In genomic region chr8:101466363-101466762, GRCm38 (mm10) we compare ENCODE assay signal across 26 mouse cellular contexts.
DNase-seq lines count a peak whose midpoint lies in the region; ATAC-seq and TF ChIP-seq lines count a peak whose summit lies in the region.
"Had no signal": no experiment of that assay in that cellular context is flagged by ENCODE, and none has a peak within 500 bp of the region (broad histone marks: within the 10 kb centered on the region; RNA-seq: fewer than 3 reads in every experiment).

No protein-coding gene starts in this region.

- H3K9ac ChIP-seq in forebrain, embryonic 12.5 days = no peak overlapping the region
- H3K9ac ChIP-seq in forebrain, embryonic 11.5 days (ENCODE audit: low read length) = no peak overlapping the region
- H3K9ac ChIP-seq in midbrain, embryonic 13.5 days (replicated peaks) = no peak overlapping the region
- H3K9ac ChIP-seq in forebrain, embryonic 16.5 days (replicated peaks; ENCODE audit: low read depth, low read length) = no peak overlapping the region
- H3K9ac ChIP-seq: embryonic facial prominence, embryonic 13.5 days; hindbrain, embryonic 13.5 days had no signal

- H3K4me2 ChIP-seq in forebrain, embryonic 12.5 days = no peak overlapping the region
- no peak overlapping the region for H3K4me2 ChIP-seq in forebrain, embryonic 11.5 days (ENCODE audit: low read depth, low read length, severe bottlenecking)
- no peak overlapping the region for H3K4me2 ChIP-seq in midbrain, embryonic 13.5 days (replicated peaks)
- H3K4me2 ChIP-seq in forebrain, embryonic 16.5 days (ENCODE audit: low read length) = no peak overlapping the region
- H3K4me2 ChIP-seq: embryonic facial prominence, embryonic 13.5 days; heart, embryonic 11.5 days; hindbrain, embryonic 13.5 days had no signal

- WGBS in forebrain, embryonic 12.5 days = 64% methylated on average over 3 of the region's 3 CpGs
- 78% methylated on average over 3 of the region's 3 CpGs for WGBS in forebrain, embryonic 11.5 days
- 68% methylated on average over 3 of the region's 3 CpGs for WGBS in midbrain, embryonic 13.5 days
- 83% methylated on average over 3 of the region's 3 CpGs for WGBS in midbrain, embryonic 10.5 days
- 28% methylated on average over 3 of the region's 3 CpGs for WGBS in forebrain, embryonic 16.5 days

- no peak for TF ChIP-seq CTCF in brain, embryonic 14.5 days (IDR thresholded peaks at IDR 0.05; ENCODE audit: borderline replicate concordance, extremely low read depth, insufficient read depth, insufficient read length)

- no peaks in the 10 kb centered on the region for H3K36me3 ChIP-seq in forebrain, embryonic 12.5 days (replicated peaks)
- H3K36me3 ChIP-seq in forebrain, embryonic 11.5 days (ENCODE audit: control insufficient read depth, insufficient read depth, low read length) = no peaks in the 10 kb centered on the region
- H3K36me3 ChIP-seq in midbrain, embryonic 13.5 days = no peaks in the 10 kb centered on the region
- H3K36me3 ChIP-seq in midbrain, embryonic 10.5 days = no peaks in the 10 kb centered on the region
- H3K36me3 ChIP-seq in forebrain, embryonic 16.5 days (ENCODE audit: control insufficient read depth, insufficient read depth) = no peaks in the 10 kb centered on the region
- H3K36me3 ChIP-seq: embryonic facial prominence, embryonic 10.5 days; embryonic facial prominence, embryonic 13.5 days; hindbrain, embryonic 13.5 days had no signal

- H3K9me3 ChIP-seq in forebrain, embryonic 12.5 days = no peaks in the 10 kb centered on the region
- H3K9me3 ChIP-seq in forebrain, embryonic 11.5 days (ENCODE audit: control insufficient read depth, low read length) = no peaks in the 10 kb centered on the region
- no peaks in the 10 kb centered on the region for H3K9me3 ChIP-seq in midbrain, embryonic 13.5 days
- H3K9me3 ChIP-seq in midbrain, embryonic 10.5 days (replicated peaks) = no peaks in the 10 kb centered on the region
- H3K9me3 ChIP-seq in forebrain, embryonic 16.5 days (ENCODE audit: control insufficient read depth, low read length) = no peaks in the 10 kb centered on the region
- H3K9me3 ChIP-seq: embryonic facial prominence, embryonic 10.5 days; embryonic facial prominence, embryonic 13.5 days; hindbrain, embryonic 13.5 days had no signal

- peak; percentile 87 for ATAC-seq in forebrain, embryonic 12.5 days (ENCODE audit: low FRiP score)
- no peak for ATAC-seq in forebrain, embryonic 11.5 days (replicated peaks; ENCODE audit: low FRiP score)
- ATAC-seq in midbrain, embryonic 13.5 days = 0 out of 2 replicates have a peak, but pooled peaks have one; percentile 37
- peak; percentile 92 for ATAC-seq in forebrain, embryonic 16.5 days
- ATAC-seq: activated CD4-positive, CD25-positive, alpha-beta regulatory T cell, adult 4 months; hindbrain, postnatal 0 days; inflammation-experienced regulatory T-cells, adult 6 months; intestine, embryonic 16.5 days had no signal

- no peak overlapping the region for H3K4me3 ChIP-seq in forebrain, embryonic 12.5 days (replicated peaks)
- H3K4me3 ChIP-seq in forebrain, embryonic 11.5 days (ENCODE audit: low read depth, low read length) = no peak overlapping the region
- no peak overlapping the region for H3K4me3 ChIP-seq in midbrain, embryonic 13.5 days (replicated peaks)
- H3K4me3 ChIP-seq in midbrain, embryonic 10.5 days = no peak overlapping the region
- no peak overlapping the region for H3K4me3 ChIP-seq in forebrain, embryonic 16.5 days (replicated peaks; ENCODE audit: low read length)
- H3K4me3 ChIP-seq: embryonic facial prominence, embryonic 10.5 days; embryonic facial prominence, embryonic 13.5 days; erythroblast, embryonic 14.5 days; gastrocnemius, adult 2 months; hindbrain, embryonic 13.5 days had no signal

- H3K27ac ChIP-seq in forebrain, embryonic 12.5 days = no peak overlapping the region
- no peak overlapping the region for H3K27ac ChIP-seq in forebrain, embryonic 11.5 days (ENCODE audit: low read depth, low read length)
- no peak overlapping the region for H3K27ac ChIP-seq in midbrain, embryonic 13.5 days
- H3K27ac ChIP-seq in midbrain, embryonic 10.5 days (replicated peaks) = no peak overlapping the region
- no peak overlapping the region for H3K27ac ChIP-seq in forebrain, embryonic 16.5 days (ENCODE audit: low read length)
- H3K27ac ChIP-seq: embryonic facial prominence, embryonic 10.5 days; embryonic facial prominence, embryonic 13.5 days; gastrocnemius, adult 2 months; hindbrain, embryonic 13.5 days; hindbrain, postnatal 0 days had no signal

- no peaks in the 10 kb centered on the region for H3K27me3 ChIP-seq in forebrain, embryonic 12.5 days
- no peaks in the 10 kb centered on the region for H3K27me3 ChIP-seq in forebrain, embryonic 11.5 days (ENCODE audit: control insufficient read depth, insufficient read depth, low read length)
- H3K27me3 ChIP-seq in midbrain, embryonic 13.5 days = no peaks in the 10 kb centered on the region
- no peaks in the 10 kb centered on the region for H3K27me3 ChIP-seq in midbrain, embryonic 10.5 days (ENCODE audit: low read depth, poor library complexity, severe bottlenecking)
- no peaks in the 10 kb centered on the region for H3K27me3 ChIP-seq in forebrain, embryonic 16.5 days (replicated peaks; ENCODE audit: control insufficient read depth, insufficient read depth, low read length)
- H3K27me3 ChIP-seq: embryonic facial prominence, embryonic 13.5 days; hindbrain, embryonic 13.5 days had no signal

- H3K4me1 ChIP-seq in forebrain, embryonic 12.5 days = no peaks in the 10 kb centered on the region
- H3K4me1 ChIP-seq in forebrain, embryonic 11.5 days (replicated peaks; ENCODE audit: control insufficient read depth, insufficient read depth, low read length) = no peaks in the 10 kb centered on the region
- no peaks in the 10 kb centered on the region for H3K4me1 ChIP-seq in midbrain, embryonic 13.5 days (replicated peaks)
- H3K4me1 ChIP-seq in midbrain, embryonic 10.5 days = no peaks in the 10 kb centered on the region
- H3K4me1 ChIP-seq in forebrain, embryonic 16.5 days (replicated peaks; ENCODE audit: control insufficient read depth, insufficient read depth, low read length) = no peaks in the 10 kb centered on the region
- H3K4me1 ChIP-seq: embryonic facial prominence, embryonic 10.5 days; embryonic facial prominence, embryonic 13.5 days; hindbrain, embryonic 13.5 days had no signal

- no peak for TF ChIP-seq POLR2A in brain, embryonic 14.5 days (IDR thresholded peaks at IDR 0.05; ENCODE audit: borderline replicate concordance, extremely low read depth, insufficient read depth, insufficient read length, poor library complexity, severe bottlenecking)

- DNase-seq in forebrain, embryonic 11.5 days (ENCODE audit: low spot score) = no peak
- DNase-seq in midbrain, embryonic 10.5 days (ENCODE audit: low spot score) = no peak
- peak; percentile 84 for DNase-seq in brain, embryonic 14.5 days (ENCODE audit: low read depth)
- DNase-seq in cerebellum, adult 18-20 months = no peak
- no peak for DNase-seq in embryo, embryonic 10 days (ENCODE audit: low spot score)
- DNase-seq: adrenal gland, adult 8-10 months; adrenal gland, postnatal 25 days; cerebellum, adult 2 months; cerebellum, adult 9-11 months; cerebellum, postnatal 25 days; embryo, embryonic 11 days; gastrocnemius, adult 2 months; gastrocnemius, postnatal 14 days; heart, adult 11 months had no signal
